Mouse (Mus musculus) embryonic facial prominence, embryonic 10.5 days (tissue): ENCODE measurements around the gene Dyx1c1. TPM values are rescaled to one million over a fixed set of nuclear protein-coding genes. Genes with fewer than 3 reads are reported as not detected.

Experiments used
- DNase-seq: peaks from one replicate; pipeline ENCODE4 v3.0.0-alpha.2; 2017; ENCODE audit warnings: low spot score
- H3K27ac ChIP-seq: fragments of 300-500 bp; sonication (generic); replicated peaks from 2 replicates; pipeline ENCODE4 v1.5.1; 2016; ENCODE audit warnings: mild to moderate bottlenecking
- H3K27me3 ChIP-seq: fragments of 300-500 bp; sonication (generic); replicated peaks from 2 replicates; pipeline ENCODE4 v1.6.1; 2016; ENCODE audit warnings: low read depth, mild to moderate bottlenecking; ENCODE audit not compliant: poor library complexity, severe bottlenecking
- H3K36me3 ChIP-seq: fragments of 300-500 bp; sonication (generic); replicated peaks from 2 replicates; pipeline ENCODE4 v1.6.1; 2016; ENCODE audit warnings: mild to moderate bottlenecking, moderate library complexity
- H3K4me1 ChIP-seq: fragments of 300-500 bp; sonication (generic); 2 replicates; pipeline ENCODE4 v1.6.1; 2016
- H3K4me3 ChIP-seq: fragments of 300-500 bp; sonication (generic); 2 replicates; pipeline ENCODE4 v1.5.1; 2016; ENCODE audit warnings: mild to moderate bottlenecking, moderate library complexity
- H3K9me3 ChIP-seq: fragments of 300-500 bp; sonication (generic); 2 replicates; pipeline ENCODE4 v1.6.1; 2016; ENCODE audit warnings: mild to moderate bottlenecking
- WGBS: fragments of 180-500 bp; shearing (Covaris S2); methylation state at CpG from one replicate; pipeline ENCODE4 v1.1.7; 2016; 5-methylcytosine and 5-hydroxymethylcytosine counted together
- microRNA-seq: library from miRNA; unstranded; fragments of <30 nt; microRNA quantifications from one replicate; pipeline ENCODE4, GENCODE M21; 2017
- polyA plus RNA-seq: library from polyadenylated mRNA; unstranded; fragments of >200 nt; fragmentation: Nextera tagmentation; extraction: Ambion mirVana; gene quantifications from 2 replicates; pipeline ENCODE4 v1.2.1, GENCODE M21; 2016

Dyx1c1 gene
- polyA plus RNA-seq, 1 experiment from 2014 or later: 1.7 TPM

DNA sequence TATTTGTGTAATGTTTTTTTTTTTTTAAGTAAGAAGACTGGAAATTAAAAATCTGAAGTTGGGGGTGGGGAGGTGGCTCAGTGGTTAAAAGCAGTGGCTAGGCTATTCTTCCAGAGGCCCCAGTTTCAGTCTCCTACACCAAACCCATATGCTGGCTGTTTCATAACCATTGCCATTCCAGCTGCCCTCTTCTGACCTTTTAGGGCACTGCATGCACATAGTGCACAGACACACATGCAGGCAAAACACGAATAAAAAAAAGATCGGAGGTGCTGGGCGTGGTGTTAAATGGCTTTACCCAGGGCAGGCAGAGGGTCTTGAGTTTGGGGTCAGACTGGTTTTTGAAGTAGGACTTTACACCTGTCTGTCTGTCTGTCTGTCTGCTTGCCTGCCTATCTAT lies 47.6 kb downstream of the Dyx1c1 start:
- no peaks in the 10 kb centered on the region for H3K4me1 ChIP-seq
- 91% methylated on average over 3 of the region's 3 CpGs for WGBS
- peaks cover 16% of the 10 kb centered on the region for H3K36me3 ChIP-seq
- no peaks in the 10 kb centered on the region for H3K9me3 ChIP-seq
- no peaks in the 10 kb centered on the region for H3K27me3 ChIP-seq
- no peak overlapping the region for H3K4me3 ChIP-seq
- DNase-seq: no peak
- H3K27ac ChIP-seq: no peak overlapping the region

DNA sequence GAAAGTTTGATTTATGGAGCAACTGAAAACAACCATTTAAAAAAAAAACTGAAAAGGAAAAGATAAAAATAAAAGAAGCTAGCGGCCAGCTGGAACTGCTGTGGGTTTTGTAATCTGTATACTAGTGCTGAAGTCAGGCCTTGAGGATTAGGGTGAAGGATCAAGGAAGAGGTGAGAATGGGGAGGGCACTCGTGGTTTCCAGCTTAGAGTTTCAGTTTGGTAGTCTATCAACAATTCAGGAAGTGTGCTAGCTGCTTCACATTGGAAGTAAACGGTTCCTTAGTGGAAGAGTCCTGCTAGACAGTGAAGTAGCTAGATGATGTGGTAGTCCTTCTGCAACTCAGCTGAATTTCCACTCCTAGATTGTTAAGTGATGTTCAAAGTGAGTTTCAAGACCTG lies 49.8 kb downstream of the Dyx1c1 start:
- Histone ChIP-seq H3K9me3 (no peaks in the 10 kb centered on the region), H3K27me3 (no peaks in the 10 kb centered on the region), H3K27ac (no peak overlapping the region), H3K4me3 (no peak overlapping the region), H3K4me1 (no peaks in the 10 kb centered on the region), H3K36me3 (peaks cover 31% of the 10 kb centered on the region)
- DNase-seq: no peak
- WGBS: 72% methylated on average over 3 of the region's 3 CpGs

DNA sequence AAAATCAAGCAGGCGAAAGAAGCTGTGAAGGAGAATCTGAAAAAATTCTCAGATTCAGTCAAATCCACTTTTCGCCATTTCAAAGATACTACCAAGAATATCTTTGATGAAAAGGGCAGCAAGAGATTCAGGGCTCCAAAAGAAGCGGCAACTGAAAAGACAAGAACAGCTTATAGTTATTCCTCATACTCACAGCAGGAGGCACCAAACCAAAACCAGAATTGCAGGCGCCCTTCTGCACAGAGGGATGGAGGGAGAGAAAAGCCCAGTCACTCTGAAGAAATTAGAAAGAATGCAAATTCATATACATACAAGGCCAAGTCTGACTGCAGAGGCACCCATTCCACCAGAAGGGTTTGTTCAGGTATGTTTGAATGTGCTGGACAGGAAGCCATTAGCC lies 54.0 kb downstream of the Dyx1c1 start:
- 86% methylated on average over 4 of the region's 4 CpGs for WGBS
- H3K27me3 ChIP-seq: no peaks in the 10 kb centered on the region
- no peak overlapping the region for H3K27ac ChIP-seq
- no peaks in the 10 kb centered on the region for H3K4me1 ChIP-seq
- H3K36me3 ChIP-seq: peaks cover 64% of the 10 kb centered on the region
- DNase-seq: no peak
- no peak overlapping the region for H3K4me3 ChIP-seq
- no peaks in the 10 kb centered on the region for H3K9me3 ChIP-seq

DNA sequence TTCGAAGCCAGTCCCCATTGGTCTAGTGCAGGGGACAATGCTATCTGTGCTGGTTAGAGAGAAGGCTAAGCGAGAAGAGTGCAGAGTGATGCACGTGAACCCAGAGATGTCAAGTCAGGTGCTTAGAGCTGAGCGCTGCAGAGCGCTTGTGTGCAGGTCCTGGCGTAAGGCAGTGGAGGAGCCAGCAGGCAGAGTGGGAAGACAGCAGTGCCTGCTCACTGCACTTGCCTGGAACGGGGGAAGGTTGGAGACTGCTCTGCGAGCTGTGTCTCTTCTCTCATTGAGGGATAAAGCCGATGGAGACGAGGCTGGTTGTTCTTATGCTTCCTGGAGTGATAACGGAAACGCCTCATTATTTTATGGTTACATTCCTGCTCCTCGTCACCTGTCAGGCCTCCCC lies 56.1 kb downstream of the Dyx1c1 start:
- H3K27ac ChIP-seq: no peak overlapping the region
- H3K27me3 ChIP-seq: no peaks in the 10 kb centered on the region
- WGBS: 92% methylated on average over 13 of the region's 13 CpGs
- DNase-seq: no peak
- no peak overlapping the region for H3K4me3 ChIP-seq
- H3K9me3 ChIP-seq: no peaks in the 10 kb centered on the region
- peaks cover 85% of the 10 kb centered on the region for H3K36me3 ChIP-seq
- H3K4me1 ChIP-seq: no peaks in the 10 kb centered on the region

DNA sequence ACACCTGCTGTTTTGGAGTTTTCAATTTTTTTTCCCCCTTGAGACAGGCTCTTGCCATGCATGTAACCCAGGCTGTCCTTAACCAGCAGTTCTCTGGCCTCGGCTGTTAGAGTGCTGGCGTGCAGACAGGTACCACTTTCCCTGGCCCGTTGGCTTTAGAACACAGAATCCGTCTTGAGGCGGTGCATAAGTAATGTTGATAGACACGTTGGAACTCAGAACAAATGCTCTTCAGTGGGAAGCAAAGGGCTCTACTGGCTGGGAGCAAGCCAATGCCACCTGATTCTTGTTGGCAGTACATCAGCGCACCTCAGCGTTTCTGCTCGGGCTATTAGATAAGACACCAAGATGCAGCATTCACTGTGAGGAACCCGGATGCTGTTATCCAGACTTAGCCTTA lies 61.3 kb downstream of the Dyx1c1 start:
- Histone ChIP-seq H3K27me3 (no peaks in the 10 kb centered on the region), H3K4me3 (no peak overlapping the region), H3K36me3 (peaks cover 77% of the 10 kb centered on the region), H3K9me3 (no peaks in the 10 kb centered on the region), H3K27ac (no peak overlapping the region), H3K4me1 (no peaks in the 10 kb centered on the region)
- WGBS: 90% methylated on average over 10 of the region's 10 CpGs
- DNase-seq: no peak

DNA sequence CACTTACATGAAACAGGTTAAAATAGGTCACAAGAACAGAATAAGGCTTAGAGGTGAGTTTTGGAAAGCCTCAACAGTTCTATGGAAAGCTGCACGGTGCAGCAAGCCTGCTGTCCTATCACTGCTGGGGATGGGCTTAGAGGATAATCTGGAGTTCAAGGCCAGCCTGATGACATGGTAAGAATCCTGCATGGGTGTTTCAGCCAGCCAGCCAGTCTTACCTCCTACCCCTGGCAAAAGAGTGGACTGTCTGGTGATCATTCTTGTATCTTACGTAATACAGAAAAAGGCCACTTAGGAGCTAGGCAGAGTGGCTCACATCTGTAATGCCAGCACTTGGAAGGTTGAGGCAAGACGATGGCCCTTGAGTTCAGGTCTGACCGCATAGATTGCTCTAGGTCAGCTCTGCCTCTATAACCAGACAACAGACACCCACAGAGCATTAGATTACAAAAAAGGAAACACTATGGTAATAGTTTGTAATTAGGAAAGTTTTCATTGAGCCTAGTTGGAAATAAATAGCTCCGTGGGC lies 62.0 kb downstream of the Dyx1c1 start:
- Histone ChIP-seq H3K36me3 (peaks cover 69% of the 10 kb centered on the region), H3K4me3 (no peak overlapping the region), H3K27me3 (no peaks in the 10 kb centered on the region), H3K9me3 (no peaks in the 10 kb centered on the region), H3K4me1 (no peaks in the 10 kb centered on the region), H3K27ac (no peak overlapping the region)
- DNase-seq: no peak
- 94% methylated on average over 5 of the region's 5 CpGs for WGBS

Small RNAs within 50 kb of the gene (microRNA-seq; reads per million reads assigned to microRNA genes)
- not detected for gene Gm27353

Other genes with a start within 250 kb of the Dyx1c1 start
- gene Prtg, start 151.9 kb upstream of the Dyx1c1 start, polyA plus RNA-seq: 9.5 and 15.1 TPM in 2 replicates
- 6.5 and 7.3 TPM in 2 replicates for gene Pygo1, start 33.1 kb upstream of the Dyx1c1 start, polyA plus RNA-seq
- gene Gm44503, start 67 bp downstream of the Dyx1c1 start, polyA plus RNA-seq: not detected in 2 replicates
- gene Ccpg1os, start 26.6 kb downstream of the Dyx1c1 start, polyA plus RNA-seq: 15.1 and 16.1 TPM in 2 replicates
- gene Ccpg1, start 26.6 kb downstream of the Dyx1c1 start, polyA plus RNA-seq: 14.1 and 17.1 TPM in 2 replicates
- 15.0 and 17.4 TPM in 2 replicates for gene Pigb, start 81.6 kb downstream of the Dyx1c1 start, polyA plus RNA-seq
- gene Rab27a, start 86.1 kb downstream of the Dyx1c1 start, polyA plus RNA-seq: 3.0 and 5.3 TPM in 2 replicates
- 0.26 TPM in 1 of 2 replicates, not detected in the other for gene Khdc3, start 143.1 kb downstream of the Dyx1c1 start, polyA plus RNA-seq
- not detected in 2 replicates for gene Gm20509, start 143.7 kb downstream of the Dyx1c1 start, polyA plus RNA-seq
- gene Rsl24d1, start 154.6 kb downstream of the Dyx1c1 start, polyA plus RNA-seq: 162 and 164 TPM in 2 replicates